Mouse (Mus musculus) cortical plate, adult 2 months (tissue): Measurements from ENCODE around the gene 1700029J07Rik.

Experiments
- CTCF ChIP-seq: fragments of 200-500 bp; IDR thresholded peaks from 2 replicates; pipeline ENCODE4 v1.5.1; 2011; ENCODE audit warnings: mild to moderate bottlenecking, control low read depth, low read length; ENCODE audit not compliant: insufficient read depth; ENCODE audit errors: extremely low read depth
- POLR2A ChIP-seq: fragments of 200-500 bp; IDR thresholded peaks from 2 replicates; pipeline ENCODE4 v1.6.1; 2011; ENCODE audit warnings: mild to moderate bottlenecking, low read length, control low read depth; ENCODE audit not compliant: insufficient read depth; ENCODE audit errors: extremely low read depth

DNA sequence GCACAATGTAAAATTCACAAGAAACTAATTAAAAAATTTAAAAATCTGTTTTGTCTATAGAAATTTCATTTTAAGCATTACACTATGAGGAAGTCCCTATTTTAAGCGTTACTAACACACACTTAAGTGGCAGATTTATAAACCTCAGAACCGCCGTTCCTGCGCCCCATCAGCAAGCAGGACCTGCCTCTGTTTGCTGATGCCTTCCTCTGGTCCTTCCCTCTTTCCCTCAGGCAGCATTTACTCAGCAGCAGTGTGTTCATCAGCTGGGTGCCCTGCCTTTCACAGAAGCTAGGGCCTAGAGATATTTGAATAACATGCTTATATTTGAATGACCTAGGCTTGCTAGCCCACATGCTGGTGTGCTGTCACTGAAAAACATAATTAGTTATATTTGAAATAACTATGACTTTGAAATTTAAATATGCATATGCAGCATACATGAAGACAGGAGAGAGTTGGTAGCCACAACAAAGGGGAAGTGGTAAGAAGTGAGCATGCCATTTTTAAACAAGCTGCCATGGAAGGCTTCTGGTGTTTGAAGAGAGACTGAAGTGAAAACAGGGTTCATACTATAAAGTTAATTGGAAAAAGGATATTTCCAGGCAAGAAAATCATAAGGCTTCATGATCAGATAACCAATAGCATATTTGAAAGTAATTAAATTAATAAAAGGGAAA, 15.7 kb upstream of the 1700029J07Rik start:
- no peak for TF ChIP-seq CTCF
- TF ChIP-seq POLR2A, result no peak
